Mouse (Mus musculus) CH12.LX (cell line): ENCODE measurements around the gene Tagln2. TPM values are rescaled to one million over a fixed set of nuclear protein-coding genes. Genes with fewer than 3 reads are reported as not detected.

Experiments used
- DNase-seq: peaks from one replicate; pipeline ENCODE4 v3.0.0-alpha.2; 2013; ENCODE audit errors: extremely low read depth
- H3K27ac ChIP-seq: 2 replicates; pipeline ENCODE4 v1.5.1; 2012; ENCODE audit warnings: low read depth, mild to moderate bottlenecking, control low read depth, moderate library complexity; ENCODE audit not compliant: insufficient read depth
- H3K27me3 ChIP-seq: replicated peaks from 2 replicates; pipeline ENCODE3; 2012; ENCODE audit warnings: inconsistent platforms
- H3K36me3 ChIP-seq, 2 experiments: replicated peaks in 1 of 2; 2 replicates each; pipeline versions ENCODE3 to v1.6.1; 2012; ENCODE audit warnings: inconsistent platforms in 1 of 2, low read length in 1 of 2, mild to moderate bottlenecking in 1 of 2, mixed read lengths in 1 of 2, moderate library complexity in 1 of 2; ENCODE audit not compliant: control insufficient read depth in 1 of 2, insufficient read depth in 1 of 2
- H3K4me1 ChIP-seq, 2 experiments: 2 replicates each; pipeline ENCODE4 v1.6.1; 2012; ENCODE audit warnings: inconsistent platforms in 1 of 2, moderate library complexity in 1 of 2; ENCODE audit not compliant: insufficient read depth in 2 of 2, control insufficient read depth in 1 of 2
- H3K4me2 ChIP-seq: 2 replicates; pipeline ENCODE4 v1.6.1; 2012; ENCODE audit warnings: low read depth, mild to moderate bottlenecking, control low read depth; ENCODE audit not compliant: poor library complexity, insufficient read depth, severe bottlenecking
- H3K4me3 ChIP-seq, 3 experiments: fragments of 150-350 bp in 1 of 3; sonication (generic) in 1 of 3; replicated peaks in 1 of 3; 2 replicates each; pipeline versions ENCODE3 to v1.5.1; 2011 to 2012; ENCODE audit warnings: low read depth in 2 of 3, low read length in 2 of 3, mild to moderate bottlenecking in 2 of 3, moderate library complexity in 2 of 3, control low read depth in 1 of 3, improper control_type of control experiment in 1 of 3, inconsistent platforms in 1 of 3, mixed read lengths in 1 of 3; ENCODE audit not compliant: poor library complexity in 1 of 3
- H3K79me2 ChIP-seq: replicated peaks from 2 replicates; pipeline ENCODE4 v1.6.1; 2012; ENCODE audit warnings: mild to moderate bottlenecking, moderate library complexity; ENCODE audit not compliant: control insufficient read depth, poor library complexity, insufficient read depth, severe bottlenecking; ENCODE audit errors: extremely low read depth
- H3K9ac ChIP-seq: 2 replicates; pipeline ENCODE4 v1.6.1; 2012; ENCODE audit warnings: low read depth, mild to moderate bottlenecking, control low read depth, moderate library complexity; ENCODE audit not compliant: insufficient read depth
- H3K9me3 ChIP-seq: replicated peaks from 2 replicates; pipeline ENCODE3; 2012; ENCODE audit warnings: low read length, inconsistent platforms, mixed read lengths
- BHLHE40 ChIP-seq: IDR thresholded peaks from 2 replicates; pipeline ENCODE4 v1.6.1; 2011; ENCODE audit warnings: mild to moderate bottlenecking, low read depth, low read length, improper control_type of control experiment
- CHD1 ChIP-seq: IDR thresholded peaks from 2 replicates; pipeline ENCODE4 v1.6.1; 2012; ENCODE audit warnings: low read depth, low read length, improper control_type of control experiment, inconsistent platforms
- CHD2 ChIP-seq: IDR thresholded peaks from 2 replicates; pipeline ENCODE4 v1.6.1; 2011; ENCODE audit warnings: low read length, improper control_type of control experiment
- CTCF ChIP-seq, 2 experiments: IDR thresholded peaks in 1 of 2; conservative IDR thresholded peaks in 1 of 2; 2 replicates each; pipeline ENCODE4 v1.5.1; 2011 to 2012; ENCODE audit warnings: low read depth in 2 of 2, low read length in 2 of 2, improper control_type of control experiment in 1 of 2, inconsistent platforms in 1 of 2, mild to moderate bottlenecking in 1 of 2, moderate library complexity in 1 of 2
- E2F4 ChIP-seq: IDR thresholded peaks from 2 replicates; pipeline ENCODE4 v1.6.1; 2011; ENCODE audit warnings: low read depth, low read length, improper control_type of control experiment; ENCODE audit not compliant: insufficient replicate concordance
- EP300 ChIP-seq: IDR thresholded peaks from 2 replicates; pipeline ENCODE4 v1.6.1; 2011; ENCODE audit warnings: low read length, improper control_type of control experiment
- ETS1 ChIP-seq: conservative IDR thresholded peaks from 2 replicates; pipeline ENCODE4 v1.6.1; 2012; ENCODE audit warnings: low read depth, mild to moderate bottlenecking, inconsistent platforms, low read length, improper control_type of control experiment, moderate library complexity
- GABPA ChIP-seq: IDR thresholded peaks from 2 replicates; pipeline ENCODE4 v1.6.1; 2012; ENCODE audit warnings: low read depth, low read length, improper control_type of control experiment, inconsistent platforms; ENCODE audit not compliant: insufficient replicate concordance
- HCFC1 ChIP-seq: IDR thresholded peaks from 2 replicates; pipeline ENCODE4 v1.6.1; 2012; ENCODE audit warnings: low read depth, mild to moderate bottlenecking, inconsistent platforms, low read length, improper control_type of control experiment
- JUND ChIP-seq: conservative IDR thresholded peaks from 2 replicates; pipeline ENCODE4 v1.6.1; 2011; ENCODE audit warnings: low read depth, low read length, improper control_type of control experiment
- MAFK ChIP-seq: IDR thresholded peaks from 2 replicates; pipeline ENCODE4 v1.6.1; 2011; ENCODE audit warnings: low read length, improper control_type of control experiment; ENCODE audit not compliant: insufficient replicate concordance
- MEF2A ChIP-seq: IDR thresholded peaks from 2 replicates; pipeline ENCODE4 v1.6.1; 2014; ENCODE audit warnings: low read depth, mild to moderate bottlenecking, inconsistent platforms, low read length, improper control_type of control experiment, borderline replicate concordance
- MXI1 ChIP-seq: IDR thresholded peaks from 2 replicates; pipeline ENCODE4 v1.6.1; 2011; ENCODE audit warnings: mild to moderate bottlenecking, low read depth, low read length, improper control_type of control experiment
- NELFE ChIP-seq: IDR thresholded peaks from 2 replicates; pipeline ENCODE4 v1.6.1; 2011; ENCODE audit warnings: low read depth, low read length, improper control_type of control experiment
- PAX5 ChIP-seq: IDR thresholded peaks from 2 replicates; pipeline ENCODE4 v1.6.1; 2012; ENCODE audit warnings: low read length, inconsistent platforms, mixed read lengths
- POLR2A ChIP-seq: IDR thresholded peaks from 2 replicates; pipeline ENCODE4 v1.6.1; 2011; ENCODE audit warnings: low read depth, mild to moderate bottlenecking, improper control_type of control experiment, low read length
- POLR2AphosphoS2 ChIP-seq: IDR thresholded peaks from 2 replicates; pipeline ENCODE4 v1.6.1; 2011; ENCODE audit warnings: low read depth, low read length, improper control_type of control experiment
- RAD21 ChIP-seq: IDR thresholded peaks from 2 replicates; pipeline ENCODE4 v1.6.1; 2011; ENCODE audit warnings: low read depth, mild to moderate bottlenecking, low read length, improper control_type of control experiment, moderate library complexity
- RCOR1 ChIP-seq: conservative IDR thresholded peaks from 2 replicates; pipeline ENCODE4 v1.6.1; 2012; ENCODE audit warnings: low read depth, mild to moderate bottlenecking, inconsistent platforms, low read length, improper control_type of control experiment
- SMC3 ChIP-seq: IDR thresholded peaks from 2 replicates; pipeline ENCODE4 v1.6.1; 2011; ENCODE audit warnings: low read depth, low read length, improper control_type of control experiment
- UBTF ChIP-seq: IDR thresholded peaks from 2 replicates; pipeline ENCODE4 v1.6.1; 2012; ENCODE audit warnings: low read depth, mild to moderate bottlenecking, inconsistent platforms, low read length, improper control_type of control experiment, moderate library complexity
- USF1 ChIP-seq: IDR thresholded peaks from 2 replicates; pipeline ENCODE4 v1.6.1; 2014; ENCODE audit warnings: low read depth, mild to moderate bottlenecking, inconsistent platforms, low read length, improper control_type of control experiment
- USF2 ChIP-seq: conservative IDR thresholded peaks from 2 replicates; pipeline ENCODE4 v1.6.1; 2011; ENCODE audit warnings: low read depth, low read length, improper control_type of control experiment
- ZC3H11A ChIP-seq: IDR thresholded peaks from 2 replicates; pipeline ENCODE4 v1.6.1; 2012; ENCODE audit warnings: low read depth, mild to moderate bottlenecking, inconsistent platforms, low read length, improper control_type of control experiment
- ZKSCAN1 ChIP-seq: IDR thresholded peaks from 2 replicates; pipeline ENCODE4 v1.6.1; 2012; ENCODE audit warnings: low read depth, inconsistent platforms, low read length, improper control_type of control experiment, borderline replicate concordance
- ZMIZ1 ChIP-seq: IDR thresholded peaks from 2 replicates; pipeline ENCODE4 v1.6.1; 2012; ENCODE audit warnings: low read depth, mild to moderate bottlenecking, inconsistent platforms, low read length, improper control_type of control experiment
- dilution Hi-C: fragments of 300-500 bp; cut with MboI; formaldehyde crosslinking; loops from 2 replicates; pipeline ENCODE4 v1.14.3; 2020; ENCODE audit warnings: low sequenced_read_pairs; ENCODE audit not compliant: extremely low pct_unique_long_range_greater_than_20kb, extremely low pct_ligation_motif_present
- in situ Hi-C: fragments of 300-500 bp; cut with MboI; formaldehyde crosslinking; loops from 3 replicates; pipeline ENCODE4 v1.14.3; 2019; ENCODE audit warnings: low sequenced_read_pairs, low pct_ligation_motif_present, low pct_unique_long_range_greater_than_20kb, mixed read lengths
- polyA plus RNA-seq: library from polyadenylated mRNA; unstranded; fragments of >175 nt; gene quantifications from 2 replicates; pipeline ENCODE4 v1.2.1, GENCODE M21; 2012; ENCODE audit warnings: low read depth; ENCODE audit not compliant: insufficient read length
- total RNA-seq, 2 experiments: library from RNA; depleted of rRNA; stranded (reverse); fragments of 300-350 nt in 1 of 2; fragments of >200 nt in 1 of 2; gene quantifications; 2 replicates each; pipeline ENCODE4 v1.2.3; 2012 to 2014

Tagln2 gene
- total and polyA plus RNA-seq, 3 experiments: 172 to 337 (median 206) TPM

DNA sequence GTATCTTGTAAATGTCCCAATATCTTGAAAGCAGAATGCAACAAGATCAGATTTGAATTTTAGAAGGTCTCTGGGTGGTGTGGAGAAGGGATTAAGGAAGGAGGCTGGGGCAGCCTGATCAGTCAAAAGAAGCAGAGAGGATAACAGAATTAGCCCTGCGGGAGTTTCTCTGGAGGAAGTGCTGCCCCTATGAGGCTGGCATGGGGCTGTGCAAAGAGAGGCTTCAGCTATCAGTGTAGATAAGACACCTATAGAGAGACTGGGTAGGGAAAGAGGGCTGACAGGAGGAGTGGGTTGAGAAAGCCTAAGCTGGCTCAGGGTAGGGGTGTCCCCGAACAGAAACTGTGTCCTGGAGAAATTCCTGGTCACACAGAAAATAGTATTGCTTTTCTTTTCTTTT, 49.6 kb upstream of the Tagln2 start:
- Histone ChIP-seq H3K4me3 (no peak overlapping the region), H3K4me1 (peaks cover 4 to 28% of the 10 kb centered on the region in 2 experiments; a peak in 3 of 4 replicates), H3K27me3 (no peaks in the 10 kb centered on the region), H3K27ac (no peak overlapping the region), H3K79me2 (no peaks in the 10 kb centered on the region), H3K4me2 (no peak overlapping the region), H3K9me3 (no peaks in the 10 kb centered on the region), H3K9ac (no peak overlapping the region), H3K36me3 (no peaks in the 10 kb centered on the region)
- in situ Hi-C loops: loop anchor here (5.0 kb wide), 1 partner anchor 33 kb away; no protein-coding TSS in a partner anchor
- dilution Hi-C loops: no loop called here
- no peak for DNase-seq
- TF ChIP-seq POLR2AphosphoS2 (no peak), POLR2A (no peak), SMC3 (peak; percentile 34), PAX5 (no peak), USF2 (no peak), E2F4 (no peak), BHLHE40 (no peak), CTCF (conservative IDR thresholded peaks at IDR 0.05 in 1 of 2, IDR thresholded peaks at IDR 0.05 in 1 of 2; ENCODE audit: low read depth in 2 of 2, low read length in 2 of 2) (peak in 1 of 2 experiments; percentile 47; a peak in 2 of 4 replicates), USF1 (no peak), ZKSCAN1 (no peak), GABPA (no peak), NELFE (no peak), UBTF (no peak), EP300 (no peak), RCOR1 (no peak), CHD2 (no peak), RAD21 (peak; percentile 9), MAFK (no peak), JUND (no peak), CHD1 (no peak), MEF2A (no peak), HCFC1 (no peak), ZC3H11A (no peak), ZMIZ1 (no peak), ETS1 (no peak), MXI1 (no peak)
